Mouse (Mus musculus): ENCODE data around the gene Disp2. TPM values are rescaled to one million over a fixed set of nuclear protein-coding genes. Genes with fewer than 3 reads are reported as not detected.

Disp2 gene
- polyA plus RNA-seq, 1 experiment from 2014 or later: 2.8 TPM

- ATAC-seq (ENCODE audit: insufficient number of reproducible peaks, insufficient read depth, low FRiP score, low read depth): no peak
- 14% methylated on average over 10 of the region's 10 CpGs for WGBS
- no peak overlapping the region for H3K9ac ChIP-seq (replicated peaks; ENCODE audit: low read depth, low read length)
Observed at GRCm38 (mm10) chr2:118762784-118763148, 16.8 kb upstream of the Disp2 start.

GRCm38 (mm10) chr2:118763469-118763868 lies 16.1 kb upstream of the Disp2 start:
- H3K27me3 ChIP-seq (ENCODE audit: control insufficient read depth, insufficient read depth, low read length): no peaks in the 10 kb centered on the region
- WGBS: 49% methylated on average over 7 of the region's 7 CpGs
- peaks cover 31% of the 10 kb centered on the region for H3K4me1 ChIP-seq (ENCODE audit: control insufficient read depth, insufficient read depth, low read length)
- H3K9ac ChIP-seq (replicated peaks; ENCODE audit: low read depth, low read length): no peak overlapping the region
- no peaks in the 10 kb centered on the region for H3K36me3 ChIP-seq (ENCODE audit: control insufficient read depth, insufficient read depth, low read length)
- H3K4me3 ChIP-seq (ENCODE audit: low read depth, low read length): no peak overlapping the region
- no peaks in the 10 kb centered on the region for H3K9me3 ChIP-seq (ENCODE audit: control insufficient read depth, low read depth, low read length)
- H3K27ac ChIP-seq (ENCODE audit: low read length): no peak overlapping the region
- H3K4me2 ChIP-seq (replicated peaks; ENCODE audit: low read depth, low read length): no peak overlapping the region
- ATAC-seq (ENCODE audit: insufficient number of reproducible peaks, insufficient read depth, low FRiP score, low read depth): no peak

More at GRCm38 (mm10) chr2:118762784-118763148, 16.8 kb upstream of the Disp2 start:
- Histone ChIP-seq H3K27me3 (ENCODE audit: control insufficient read depth, insufficient read depth, low read length) (no peaks in the 10 kb centered on the region), H3K27ac (ENCODE audit: low read length) (peak overlapping the region; percentile 91; the same call in 1 of the 2 replicates), H3K4me3 (ENCODE audit: low read depth, low read length) (no peak overlapping the region), H3K4me1 (ENCODE audit: control insufficient read depth, insufficient read depth, low read length) (peaks cover 31% of the 10 kb centered on the region), H3K9me3 (ENCODE audit: control insufficient read depth, low read depth, low read length) (no peaks in the 10 kb centered on the region), H3K36me3 (ENCODE audit: control insufficient read depth, insufficient read depth, low read length) (no peaks in the 10 kb centered on the region), H3K4me2 (replicated peaks; ENCODE audit: low read depth, low read length) (peak overlapping the region; percentile 39)

DNA sequence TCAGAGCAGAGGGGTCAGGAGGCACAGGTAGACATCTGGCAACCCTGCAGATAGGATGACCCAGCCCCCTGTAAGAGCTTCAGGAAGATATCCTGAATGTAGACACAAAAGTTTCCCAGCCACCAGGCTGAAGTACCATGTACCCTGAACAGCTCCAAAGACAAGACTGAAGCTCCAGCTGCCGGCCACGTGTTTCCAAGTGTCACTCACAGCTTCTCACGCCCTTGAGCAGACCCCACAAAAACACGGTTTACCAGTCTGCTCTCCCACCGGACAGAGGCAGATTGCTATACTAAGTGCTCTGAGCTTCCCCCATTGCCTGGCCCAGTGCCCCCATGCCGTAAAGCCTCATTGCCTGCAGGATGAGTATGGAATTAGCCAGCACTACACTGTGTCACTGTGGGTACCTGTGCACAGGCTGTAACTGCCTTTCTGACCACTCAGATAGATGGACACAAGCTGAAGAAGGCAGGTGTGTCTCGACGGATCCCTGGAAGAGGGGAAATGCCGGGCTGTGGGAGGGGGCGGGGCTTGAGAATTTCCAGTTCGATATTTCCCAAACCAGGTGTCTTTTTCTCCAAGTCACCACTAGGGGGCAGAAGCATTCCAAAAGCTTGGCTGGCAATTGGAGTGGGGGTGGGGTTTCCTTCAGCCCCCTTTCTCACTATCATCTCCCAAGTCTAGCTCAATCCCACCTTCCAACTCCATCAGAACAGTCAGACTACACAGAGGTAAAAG lies 15.3 kb upstream of the Disp2 start:
- peaks cover 31% of the 10 kb centered on the region for H3K4me1 ChIP-seq (ENCODE audit: control insufficient read depth, insufficient read depth, low read length)
- no peaks in the 10 kb centered on the region for H3K9me3 ChIP-seq (ENCODE audit: control insufficient read depth, low read depth, low read length)
- WGBS: 25% methylated on average over 11 of the region's 11 CpGs
- ATAC-seq (ENCODE audit: insufficient number of reproducible peaks, insufficient read depth, low FRiP score, low read depth): no peak
- H3K27me3 ChIP-seq (ENCODE audit: control insufficient read depth, insufficient read depth, low read length): no peaks in the 10 kb centered on the region
- H3K4me2 ChIP-seq (replicated peaks; ENCODE audit: low read depth, low read length): no peak overlapping the region
- no peak overlapping the region for H3K27ac ChIP-seq (ENCODE audit: low read length)
- H3K36me3 ChIP-seq (ENCODE audit: control insufficient read depth, insufficient read depth, low read length): no peaks in the 10 kb centered on the region
- no peak overlapping the region for H3K9ac ChIP-seq (replicated peaks; ENCODE audit: low read depth, low read length)
- H3K4me3 ChIP-seq (ENCODE audit: low read depth, low read length): no peak overlapping the region

DNA sequence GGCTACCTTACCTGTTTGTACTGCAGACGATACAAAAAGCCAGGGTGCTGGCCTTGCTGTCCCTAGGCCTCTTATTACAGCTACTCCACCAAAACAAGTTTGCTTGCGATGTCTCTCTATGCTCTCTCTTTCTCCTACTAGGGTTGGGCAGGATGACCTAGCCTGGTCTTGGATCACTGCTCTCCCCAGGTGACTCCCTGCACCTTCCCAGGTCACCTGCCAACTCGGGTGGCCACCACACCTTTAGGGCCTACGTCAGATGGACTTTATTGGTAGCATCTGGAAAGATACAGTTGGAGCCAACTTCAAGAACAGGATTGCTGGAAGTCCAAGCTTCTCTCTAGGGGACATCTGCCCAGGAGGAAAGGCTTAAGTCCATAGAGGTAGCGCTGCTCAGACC lies 14.6 kb upstream of the Disp2 start:
- ATAC-seq (ENCODE audit: insufficient number of reproducible peaks, insufficient read depth, low FRiP score, low read depth): no peak
- Histone ChIP-seq H3K4me1 (ENCODE audit: control insufficient read depth, insufficient read depth, low read length) (peaks cover 31% of the 10 kb centered on the region), H3K27me3 (ENCODE audit: control insufficient read depth, insufficient read depth, low read length) (no peaks in the 10 kb centered on the region), H3K4me2 (replicated peaks; ENCODE audit: low read depth, low read length) (no peak overlapping the region), H3K9ac (replicated peaks; ENCODE audit: low read depth, low read length) (no peak overlapping the region), H3K9me3 (ENCODE audit: control insufficient read depth, low read depth, low read length) (no peaks in the 10 kb centered on the region), H3K27ac (ENCODE audit: low read length) (no peak overlapping the region), H3K36me3 (ENCODE audit: control insufficient read depth, insufficient read depth, low read length) (no peaks in the 10 kb centered on the region), H3K4me3 (ENCODE audit: low read depth, low read length) (no peak overlapping the region)
- 82% methylated on average over 5 of the region's 5 CpGs for WGBS

DNA sequence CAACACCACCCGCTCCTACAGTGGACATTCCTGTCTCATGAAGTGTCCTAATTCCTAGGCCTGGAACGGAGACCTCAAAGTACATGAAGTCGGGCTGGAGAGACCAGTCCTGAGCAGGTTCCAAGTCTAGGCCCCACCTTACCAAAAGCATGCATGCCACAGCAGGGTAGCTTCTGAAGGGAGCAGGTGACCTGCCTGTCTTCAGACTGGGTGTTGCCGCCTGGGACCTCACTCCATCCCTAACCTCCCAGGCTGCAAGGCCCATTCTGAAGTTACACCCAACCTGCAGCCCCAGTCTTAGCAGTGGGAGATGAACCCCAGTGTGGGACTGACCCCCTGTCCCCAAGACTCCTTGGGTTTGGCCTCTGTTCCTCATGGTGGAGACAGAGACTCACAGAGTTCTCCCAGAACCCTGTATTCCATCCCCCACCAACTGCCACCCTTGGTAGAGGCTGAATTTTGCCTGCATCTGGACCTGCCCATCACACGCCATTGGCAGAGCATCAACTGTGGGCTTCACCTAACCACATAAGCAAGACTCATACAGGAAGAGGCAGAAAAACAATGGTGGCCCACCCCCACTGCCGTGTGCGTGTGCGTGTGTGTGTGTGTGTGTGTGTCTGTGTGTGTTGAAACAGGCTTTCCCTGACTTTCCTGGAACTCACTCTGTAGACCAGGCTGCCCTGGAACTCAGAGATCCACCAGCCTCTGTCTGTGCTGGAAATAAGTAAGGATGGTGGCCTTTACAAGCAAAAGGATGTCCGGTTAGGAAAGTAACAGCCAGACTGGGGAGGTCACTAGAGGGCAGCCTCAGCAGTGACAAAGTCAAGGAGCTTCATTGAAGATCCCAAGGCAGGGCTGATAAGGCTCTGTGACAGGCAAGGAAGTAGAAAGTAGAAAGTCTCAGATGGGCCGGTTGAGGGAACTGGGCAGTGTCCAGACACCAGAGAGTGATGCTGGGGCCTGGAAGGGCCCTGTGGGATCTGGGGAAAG lies 13.2 kb upstream of the Disp2 start:
- Histone ChIP-seq H3K9me3 (ENCODE audit: control insufficient read depth, low read depth, low read length) (no peaks in the 10 kb centered on the region), H3K27me3 (ENCODE audit: control insufficient read depth, insufficient read depth, low read length) (no peaks in the 10 kb centered on the region), H3K36me3 (ENCODE audit: control insufficient read depth, insufficient read depth, low read length) (no peaks in the 10 kb centered on the region), H3K4me2 (replicated peaks; ENCODE audit: low read depth, low read length) (no peak overlapping the region), H3K4me3 (ENCODE audit: low read depth, low read length) (no peak overlapping the region), H3K9ac (replicated peaks; ENCODE audit: low read depth, low read length) (no peak overlapping the region), H3K27ac (ENCODE audit: low read length) (no peak overlapping the region), H3K4me1 (ENCODE audit: control insufficient read depth, insufficient read depth, low read length) (peaks cover 28% of the 10 kb centered on the region)
- no peak for ATAC-seq (ENCODE audit: insufficient number of reproducible peaks, insufficient read depth, low FRiP score, low read depth)
- WGBS: 73% methylated on average over 10 of the region's 10 CpGs

- Histone ChIP-seq H3K4me3 (ENCODE audit: low read depth, low read length) (no peak within 1 kb of the TSS), H3K27ac (ENCODE audit: low read length) (no peak within 1 kb of the TSS), H3K36me3 (ENCODE audit: control insufficient read depth, insufficient read depth, low read length) (no peaks in the 10 kb centered on the region), H3K4me1 (ENCODE audit: control insufficient read depth, insufficient read depth, low read length) (peaks cover 9% of the 10 kb centered on the region; the same call in 1 of the 2 replicates), H3K4me2 (replicated peaks; ENCODE audit: low read depth, low read length) (no peak within 1 kb of the TSS), H3K9me3 (ENCODE audit: control insufficient read depth, low read depth, low read length) (no peaks in the 10 kb centered on the region), H3K27me3 (ENCODE audit: control insufficient read depth, insufficient read depth, low read length) (no peaks in the 10 kb centered on the region), H3K9ac (replicated peaks; ENCODE audit: low read depth, low read length) (no peak within 1 kb of the TSS)
- 65% methylated on average over 6 of the region's 6 CpGs for WGBS
- peak; percentile 76 for ATAC-seq (ENCODE audit: insufficient number of reproducible peaks, insufficient read depth, low FRiP score, low read depth)
Observed at GRCm38 (mm10) chr2:118772158-118772874, 7.2 kb upstream of the Disp2 start, which contains the start of gene Phgr1. Gene Phgr1 (plus strand): TSS chr2:118772769.

DNA sequence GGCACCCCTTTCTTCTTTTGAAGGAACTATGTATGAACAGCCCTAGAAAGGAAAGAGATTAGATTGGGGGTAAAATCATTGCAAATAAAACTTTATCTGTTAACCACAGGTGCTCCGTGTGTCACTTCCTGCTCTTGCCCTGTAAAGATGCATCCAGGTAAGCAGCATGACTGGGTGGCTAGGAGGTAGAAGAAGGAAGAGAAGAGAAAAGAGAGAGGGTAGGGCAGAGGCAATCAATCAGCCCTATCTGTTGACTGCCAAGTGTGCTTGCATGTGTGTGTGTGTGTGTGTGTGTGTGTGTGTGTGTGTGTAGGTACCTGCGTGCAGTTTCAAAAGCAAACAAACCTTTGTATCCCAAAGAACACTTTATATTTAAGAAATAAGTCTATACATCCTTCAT lies 5.0 kb upstream of the Disp2 start:
- Histone ChIP-seq H3K36me3 (ENCODE audit: control insufficient read depth, insufficient read depth, low read length) (no peaks in the 10 kb centered on the region), H3K27ac (ENCODE audit: low read length) (no peak overlapping the region), H3K4me3 (ENCODE audit: low read depth, low read length) (no peak overlapping the region), H3K27me3 (ENCODE audit: control insufficient read depth, insufficient read depth, low read length) (no peaks in the 10 kb centered on the region), H3K4me1 (ENCODE audit: control insufficient read depth, insufficient read depth, low read length) (peaks cover 9% of the 10 kb centered on the region; the same call in 1 of the 2 replicates), H3K9ac (replicated peaks; ENCODE audit: low read depth, low read length) (no peak overlapping the region), H3K9me3 (ENCODE audit: control insufficient read depth, low read depth, low read length) (no peaks in the 10 kb centered on the region), H3K4me2 (replicated peaks; ENCODE audit: low read depth, low read length) (no peak overlapping the region)
- no peak for ATAC-seq (ENCODE audit: insufficient number of reproducible peaks, insufficient read depth, low FRiP score, low read depth)
- WGBS: 60% methylated on average over 2 of the region's 2 CpGs

- no peak for ATAC-seq (ENCODE audit: insufficient number of reproducible peaks, insufficient read depth, low FRiP score, low read depth)
- H3K27me3 ChIP-seq (ENCODE audit: control insufficient read depth, insufficient read depth, low read length): no peaks in the 10 kb centered on the region
- no peak overlapping the region for H3K4me2 ChIP-seq (replicated peaks; ENCODE audit: low read depth, low read length)
- no peak overlapping the region for H3K27ac ChIP-seq (ENCODE audit: low read length)
- no peak overlapping the region for H3K4me3 ChIP-seq (ENCODE audit: low read depth, low read length)
- H3K4me1 ChIP-seq (ENCODE audit: control insufficient read depth, insufficient read depth, low read length): peaks cover 9% of the 10 kb centered on the region; the same call in 1 of the 2 replicates
- 50% methylated on average over 1 of the region's 1 CpGs for WGBS
- no peaks in the 10 kb centered on the region for H3K9me3 ChIP-seq (ENCODE audit: control insufficient read depth, low read depth, low read length)
- no peaks in the 10 kb centered on the region for H3K36me3 ChIP-seq (ENCODE audit: control insufficient read depth, insufficient read depth, low read length)
- no peak overlapping the region for H3K9ac ChIP-seq (replicated peaks; ENCODE audit: low read depth, low read length)
Observed at GRCm38 (mm10) chr2:118775396-118775795, 4.1 kb upstream of the Disp2 start.

Data from stomach, embryonic 14.5 days (tissue).